Mouse (Mus musculus) heart, embryonic 16.5 days (tissue): ENCODE measurements around the gene Pspc1. TPM values are rescaled to one million over a fixed set of nuclear protein-coding genes. Genes with fewer than 3 reads are reported as not detected.
"Not testable (repeated sequence)": the region's sequence is repeated elsewhere in the genome, so short reads cannot be mapped to it uniquely, and the experiment has no call there.

ENCODE experiments used
- ATAC-seq: fragments of 200-750 bp; cut with Nextera tagmentation; replicated peaks from 2 replicates; pipeline ENCODE4 v1.8.0; 2017; ENCODE audit warnings: moderate number of reproducible peaks; ENCODE audit not compliant: insufficient read depth, low FRiP score; ENCODE audit errors: extremely low read depth
- H3K27ac ChIP-seq: fragments of 300-500 bp; sonication (generic); 2 replicates; pipeline ENCODE4 v1.5.1; 2014; ENCODE audit warnings: mild to moderate bottlenecking, low read length, control low read depth, moderate library complexity
- H3K27me3 ChIP-seq: fragments of 300-500 bp; sonication (generic); 2 replicates; pipeline ENCODE4 v1.6.1; 2014; ENCODE audit warnings: low read length, mixed read lengths; ENCODE audit not compliant: control insufficient read depth, insufficient read depth
- H3K36me3 ChIP-seq: fragments of 300-500 bp; sonication (generic); 2 replicates; pipeline ENCODE4 v1.6.1; 2014; ENCODE audit not compliant: control insufficient read depth, insufficient read depth
- H3K4me1 ChIP-seq: fragments of 300-500 bp; sonication (generic); 2 replicates; pipeline ENCODE4 v1.6.1; 2014; ENCODE audit warnings: low read length, mixed read lengths; ENCODE audit not compliant: control insufficient read depth, insufficient read depth
- H3K4me2 ChIP-seq: fragments of 300-500 bp; sonication (generic); 2 replicates; pipeline ENCODE4 v1.6.1; 2014; ENCODE audit warnings: low read depth, mild to moderate bottlenecking, control low read depth, low read length
- H3K4me3 ChIP-seq: fragments of 300-500 bp; sonication (generic); 2 replicates; pipeline ENCODE4 v1.5.1; 2014; ENCODE audit warnings: mild to moderate bottlenecking, control low read depth, low read length
- H3K9ac ChIP-seq: fragments of 300-500 bp; sonication (generic); 2 replicates; pipeline ENCODE4 v1.6.1; 2014; ENCODE audit warnings: low read length, control low read depth
- H3K9me3 ChIP-seq: fragments of 300-500 bp; sonication (generic); replicated peaks from 2 replicates; pipeline ENCODE4 v1.6.1; 2016; ENCODE audit warnings: low read length; ENCODE audit not compliant: control insufficient read depth
- WGBS: fragments of 180-500 bp; shearing (Covaris S2); extraction: QIAGEN DNeasy Blood & Tissue Kit; methylation state at CpG from one replicate; pipeline ENCODE4 v1.1.7; 2014; 5-methylcytosine and 5-hydroxymethylcytosine counted together
- polyA plus RNA-seq: library from polyadenylated mRNA; unstranded; fragments of >200 nt; fragmentation: Nextera tagmentation; extraction: Ambion mirVana; gene quantifications from 2 replicates; pipeline ENCODE4 v1.2.1, GENCODE M21; 2015

Pspc1 gene
- polyA plus RNA-seq, 1 experiment from 2014 or later = 19.6 TPM

DNA sequence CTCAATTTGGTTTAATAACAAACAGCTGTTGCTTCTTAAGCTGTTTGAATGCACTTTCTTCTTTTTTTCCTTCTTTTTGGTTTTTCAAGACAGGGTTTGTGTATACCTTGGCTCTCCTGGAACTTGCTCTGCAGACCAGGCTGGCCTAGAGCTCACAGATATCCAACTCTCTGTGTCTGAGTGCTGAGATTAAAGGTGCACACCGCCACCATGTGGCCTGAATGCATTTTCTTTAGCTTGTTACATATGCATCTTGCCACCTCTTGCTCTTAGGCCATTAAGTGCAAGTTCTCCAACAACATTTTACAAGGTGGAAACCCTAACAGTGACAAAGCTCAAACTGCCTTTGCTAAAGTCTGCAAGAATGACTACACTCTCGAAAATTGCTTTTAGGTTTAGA lies 15.1 kb upstream of the Pspc1 start:
- Histone ChIP-seq H3K27ac (no peak overlapping the region), H3K4me1 (no peaks in the 10 kb centered on the region), H3K4me2 (no peak overlapping the region), H3K4me3 (no peak overlapping the region), H3K9ac (no peak overlapping the region), H3K9me3 (no peaks in the 10 kb centered on the region), H3K36me3 (peaks cover 23% of the 10 kb centered on the region), H3K27me3 (no peaks in the 10 kb centered on the region)
- ATAC-seq = no peak
- 37% methylated on average over 2 of the region's 2 CpGs for WGBS

DNA sequence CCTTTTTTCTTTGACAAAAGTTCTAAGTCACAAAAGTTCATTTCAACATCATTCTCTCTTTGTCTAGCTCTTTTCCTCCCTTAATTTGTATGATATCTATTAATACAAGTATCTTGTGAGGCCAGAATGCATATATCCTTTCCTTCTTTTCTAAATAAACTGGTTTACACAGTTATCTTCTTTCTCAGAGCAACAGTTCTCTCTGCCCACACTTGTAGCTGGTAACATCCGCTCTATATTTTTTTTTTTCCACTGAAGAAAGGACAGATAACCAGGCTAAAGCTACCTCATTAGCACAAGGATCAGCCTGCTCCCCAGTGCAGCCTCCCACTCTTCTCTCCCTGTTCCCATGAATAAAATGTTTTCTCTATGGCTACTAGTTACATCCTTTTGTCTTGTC lies 6.5 kb upstream of the Pspc1 start:
- H3K4me2 ChIP-seq = no peak overlapping the region
- H3K36me3 ChIP-seq = no peaks in the 10 kb centered on the region
- WGBS = 50% methylated on average over 1 of the region's 1 CpGs
- no peaks in the 10 kb centered on the region for H3K9me3 ChIP-seq
- H3K9ac ChIP-seq = no peak overlapping the region
- no peaks in the 10 kb centered on the region for H3K4me1 ChIP-seq
- H3K27me3 ChIP-seq = no peaks in the 10 kb centered on the region
- H3K4me3 ChIP-seq = no peak overlapping the region
- no peak overlapping the region for H3K27ac ChIP-seq
- ATAC-seq = no peak

DNA sequence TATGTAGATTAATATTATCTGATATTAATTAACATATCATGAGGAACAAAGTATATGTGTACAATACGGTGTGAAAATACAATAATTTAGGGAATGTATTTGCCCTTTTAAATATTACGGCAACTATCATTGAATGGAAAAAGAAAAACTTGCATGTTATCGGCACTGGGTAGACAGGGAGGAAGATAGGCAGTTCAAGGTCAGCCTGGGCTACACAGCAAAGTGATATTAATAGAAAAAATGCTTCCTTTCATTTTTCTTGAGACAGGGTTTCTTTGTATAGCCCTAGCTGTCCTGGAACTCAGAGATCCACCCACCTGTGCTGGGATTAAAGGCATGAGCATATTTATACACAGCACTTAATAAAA lies 801 bp upstream of the Pspc1 start:
- Histone ChIP-seq H3K9ac (peak overlapping the region; percentile 32), H3K36me3 (no peaks in the 10 kb centered on the region), H3K4me2 (peak overlapping the region; percentile 92), H3K27me3 (no peaks in the 10 kb centered on the region), H3K4me1 (peaks cover 15% of the 10 kb centered on the region), H3K4me3 (peak overlapping the region; percentile 77), H3K9me3 (no peaks in the 10 kb centered on the region), H3K27ac (peak overlapping the region; percentile 91)
- no peak for ATAC-seq
- WGBS = 28% methylated on average over 3 of the region's 3 CpGs

DNA sequence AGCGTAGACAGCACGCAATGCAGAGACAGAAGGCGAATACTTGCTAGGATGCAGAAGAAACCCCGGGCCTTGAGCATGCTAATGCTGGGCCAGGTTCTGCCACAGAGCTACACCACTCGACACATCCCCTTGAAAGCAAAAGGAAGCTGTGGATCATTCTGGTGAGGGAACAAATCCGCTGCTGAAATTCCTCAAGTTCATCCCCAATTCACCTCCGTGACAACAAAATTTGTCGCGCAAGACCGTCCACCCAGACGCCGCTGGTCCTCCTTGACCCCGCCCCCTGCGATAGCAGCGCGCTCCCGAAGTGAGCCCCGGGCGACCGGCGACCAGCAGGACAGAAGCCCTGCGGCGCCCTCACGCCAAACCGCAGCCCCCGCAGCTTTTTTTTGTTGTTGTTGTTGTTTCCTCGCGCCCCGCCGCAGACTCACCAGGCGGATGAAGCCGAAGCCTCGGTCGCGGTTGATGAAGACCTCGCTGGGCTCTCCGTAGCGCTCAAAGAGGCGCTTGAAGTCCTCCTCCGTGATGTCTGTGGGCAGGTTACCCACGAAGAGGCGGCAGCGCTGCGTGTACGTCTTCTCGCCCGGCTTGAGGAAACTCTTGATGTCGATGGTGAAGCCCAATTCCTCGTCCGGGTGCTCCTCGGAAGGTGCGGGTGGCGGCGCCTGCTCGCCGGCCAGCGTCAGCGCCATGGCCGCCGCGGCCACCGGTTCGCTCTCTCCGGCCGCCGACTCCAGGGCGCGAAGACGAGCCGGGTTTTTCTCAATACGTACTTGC lies 568 bp downstream of the Pspc1 start:
- Histone ChIP-seq H3K27ac (peak overlapping the region; percentile 91), H3K27me3 (no peaks in the 10 kb centered on the region), H3K9ac (peak overlapping the region; percentile 87), H3K36me3 (no peaks in the 10 kb centered on the region), H3K4me3 (peak overlapping the region; percentile 77), H3K4me2 (peak overlapping the region; percentile 92), H3K4me1 (peaks cover 18% of the 10 kb centered on the region), H3K9me3 (no peaks in the 10 kb centered on the region)
- under 1% methylated on average over 71 of the region's 71 CpGs for WGBS
- peak; percentile 45 for ATAC-seq

GRCm38 (mm10) chr14:56776571-56777238 lies 1.4 kb downstream of the Pspc1 start:
- peak overlapping the region; percentile 92 for H3K4me2 ChIP-seq
- H3K9ac ChIP-seq = peak overlapping the region; percentile 87
- WGBS = 25% methylated on average over 11 of the region's 11 CpGs
- no peak overlapping the region for H3K27ac ChIP-seq
- peaks cover 5% of the 10 kb centered on the region for H3K36me3 ChIP-seq
- H3K4me1 ChIP-seq = peaks cover 18% of the 10 kb centered on the region
- ATAC-seq = no peak
- no peaks in the 10 kb centered on the region for H3K27me3 ChIP-seq
- H3K9me3 ChIP-seq = no peaks in the 10 kb centered on the region
- peak overlapping the region; percentile 77 for H3K4me3 ChIP-seq

DNA sequence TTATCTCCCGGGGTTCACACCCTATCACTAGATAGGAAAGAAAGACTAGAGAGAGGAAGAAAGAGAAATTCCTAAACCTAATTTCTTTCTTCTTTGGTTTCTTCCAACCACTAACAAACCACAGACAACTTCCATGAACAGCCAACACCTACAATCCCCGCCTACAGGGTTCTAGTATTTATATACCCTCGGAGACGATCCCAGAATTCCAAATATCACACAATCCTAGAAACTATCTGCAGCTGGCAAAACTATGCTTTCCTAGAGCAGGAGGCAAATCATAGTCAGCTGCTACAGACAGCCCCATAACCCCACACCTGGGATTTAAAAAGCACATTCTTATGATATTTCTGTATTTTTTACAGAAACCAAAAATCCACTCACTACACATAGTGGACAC lies 2.7 kb downstream of the Pspc1 start:
- peaks cover 14% of the 10 kb centered on the region for H3K36me3 ChIP-seq
- H3K9ac ChIP-seq = no peak overlapping the region
- no peaks in the 10 kb centered on the region for H3K27me3 ChIP-seq
- 48% methylated on average over 4 of the region's 4 CpGs for WGBS
- H3K27ac ChIP-seq = no peak overlapping the region
- no peak for ATAC-seq
- peaks cover 18% of the 10 kb centered on the region for H3K4me1 ChIP-seq
- H3K4me2 ChIP-seq = peak overlapping the region; percentile 53
- no peak overlapping the region; the same call in 1 of the 2 replicates for H3K4me3 ChIP-seq
- H3K9me3 ChIP-seq = no peaks in the 10 kb centered on the region

DNA sequence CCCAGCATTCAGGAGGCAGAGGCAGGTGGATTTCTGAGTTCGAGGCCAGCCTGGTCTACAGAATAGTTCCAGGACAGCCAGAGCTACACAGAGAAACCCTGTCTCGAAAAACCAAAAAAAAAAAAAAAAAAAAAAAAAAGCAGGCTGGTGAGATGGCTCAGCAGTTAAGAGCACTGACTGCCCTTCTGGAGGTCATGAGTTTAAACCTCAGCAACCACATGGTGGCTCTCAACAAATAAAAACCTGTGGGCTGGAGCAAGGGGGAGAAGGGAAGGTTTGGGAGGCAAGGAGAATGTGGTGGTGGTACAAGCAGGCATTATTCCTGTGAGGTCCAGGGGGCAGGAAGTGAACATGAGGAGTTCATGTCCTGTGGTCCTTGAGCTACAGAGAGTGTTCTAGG lies 11.7 kb downstream of the Pspc1 start:
- H3K4me1 ChIP-seq, H3K4me2 ChIP-seq, ATAC-seq, H3K9ac ChIP-seq, H3K9me3 ChIP-seq, H3K27ac ChIP-seq, H3K4me3 ChIP-seq, H3K27me3 ChIP-seq: not testable (repeated sequence)
- H3K36me3 ChIP-seq = peaks cover 20% of the 10 kb centered on the region
- 80% methylated on average over 2 of the region's 2 CpGs for WGBS

DNA sequence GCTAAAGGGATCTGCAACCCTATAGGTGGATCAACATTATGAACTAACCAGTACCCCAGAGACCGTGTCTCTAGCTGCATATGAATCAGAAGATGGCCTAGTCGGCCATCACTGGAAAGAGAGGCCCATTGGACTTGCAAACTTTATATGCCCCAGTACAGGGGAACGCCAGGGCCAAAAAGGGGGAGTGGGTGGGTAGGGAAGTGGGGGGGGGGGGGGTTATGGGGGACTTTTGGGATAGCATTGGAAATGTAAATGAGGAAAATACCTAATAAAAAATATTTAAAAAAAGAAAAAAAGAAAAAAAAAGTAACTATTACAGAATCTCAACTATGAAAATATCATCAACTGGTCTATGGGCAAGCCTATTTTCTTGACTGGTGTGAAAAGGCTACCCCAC lies 13.0 kb downstream of the Pspc1 start:
- not testable (repeated sequence) for H3K9me3 ChIP-seq, H3K27ac ChIP-seq, H3K9ac ChIP-seq, H3K4me3 ChIP-seq, H3K4me2 ChIP-seq, ATAC-seq, H3K27me3 ChIP-seq, H3K4me1 ChIP-seq
- 88% methylated on average over 2 of the region's 3 CpGs for WGBS
- H3K36me3 ChIP-seq = peaks cover 26% of the 10 kb centered on the region

DNA sequence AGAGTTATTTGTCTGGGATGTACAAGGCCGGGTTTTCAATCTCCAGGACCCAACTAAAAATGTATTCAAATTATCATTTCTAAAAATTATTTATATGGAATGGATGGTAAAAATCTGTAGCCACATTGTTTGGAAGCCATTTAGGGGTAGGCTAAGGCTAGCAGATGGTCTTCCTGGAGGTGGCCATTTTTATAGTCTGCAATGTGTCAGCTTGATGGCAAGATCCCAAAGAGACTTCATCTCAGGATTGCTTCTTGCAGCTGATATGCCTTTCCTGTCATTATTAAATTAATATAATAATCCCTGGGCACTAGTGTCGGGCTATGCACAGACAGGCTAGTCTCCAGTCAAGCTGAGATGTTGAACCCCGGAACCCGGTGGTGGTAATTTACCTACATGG lies 26.8 kb downstream of the Pspc1 start:
- H3K36me3 ChIP-seq = peaks cover 23% of the 10 kb centered on the region
- no peak for ATAC-seq
- H3K9me3 ChIP-seq = no peaks in the 10 kb centered on the region
- no peaks in the 10 kb centered on the region for H3K4me1 ChIP-seq
- H3K4me3 ChIP-seq = no peak overlapping the region
- WGBS = 92% methylated on average over 4 of the region's 4 CpGs
- H3K27me3 ChIP-seq = no peaks in the 10 kb centered on the region
- no peak overlapping the region for H3K27ac ChIP-seq
- H3K4me2 ChIP-seq = no peak overlapping the region
- H3K9ac ChIP-seq = no peak overlapping the region
